Mouse (Mus musculus) v-Abl transformed pro-B cells (cell line): ENCODE data around the gene Trio.

Source experiments
- in situ Hi-C, 2 experiments: fragments of 400-800 bp; cut with MboI; formaldehyde crosslinking; loops; one replicate each; pipeline ENCODE4 v1.15.1; 2025; ENCODE audit not compliant: unreplicated experiment in 2 of 2

The Trio gene

DNA sequence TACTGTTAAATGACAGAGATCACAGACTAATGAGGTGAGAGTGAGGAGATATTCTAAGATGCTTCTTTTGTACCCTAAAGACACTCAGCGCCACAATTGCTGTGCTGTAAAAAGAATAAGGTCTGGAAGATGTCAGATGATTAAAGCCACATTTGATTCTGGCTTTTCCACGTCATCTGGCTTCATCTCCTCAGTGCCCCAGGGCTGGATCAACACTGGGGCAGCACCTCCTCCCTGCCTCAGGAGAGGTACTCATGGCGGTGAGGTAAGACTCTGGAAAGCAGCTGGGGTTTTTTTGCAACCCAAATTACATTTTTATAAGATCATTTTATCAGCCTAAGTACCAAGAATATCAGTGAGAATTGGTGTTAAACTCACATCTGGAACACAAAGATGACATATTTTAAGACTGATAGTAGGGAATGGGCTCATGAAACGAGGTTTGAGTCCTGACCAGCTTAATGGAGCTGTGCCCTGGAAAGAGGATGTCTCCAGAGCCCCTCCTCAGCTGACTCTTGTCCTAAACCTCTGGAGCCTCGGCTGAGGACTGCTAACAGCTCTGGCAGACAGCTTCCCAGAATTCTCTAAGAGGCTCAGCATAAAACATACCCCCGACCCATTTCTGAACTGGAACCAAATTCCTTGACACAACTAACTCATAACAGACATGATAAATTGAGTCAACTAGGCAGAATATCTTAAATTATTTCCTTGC, 210.8 kb downstream of the Trio start:
- in situ Hi-C loops, result no loop called here

DNA sequence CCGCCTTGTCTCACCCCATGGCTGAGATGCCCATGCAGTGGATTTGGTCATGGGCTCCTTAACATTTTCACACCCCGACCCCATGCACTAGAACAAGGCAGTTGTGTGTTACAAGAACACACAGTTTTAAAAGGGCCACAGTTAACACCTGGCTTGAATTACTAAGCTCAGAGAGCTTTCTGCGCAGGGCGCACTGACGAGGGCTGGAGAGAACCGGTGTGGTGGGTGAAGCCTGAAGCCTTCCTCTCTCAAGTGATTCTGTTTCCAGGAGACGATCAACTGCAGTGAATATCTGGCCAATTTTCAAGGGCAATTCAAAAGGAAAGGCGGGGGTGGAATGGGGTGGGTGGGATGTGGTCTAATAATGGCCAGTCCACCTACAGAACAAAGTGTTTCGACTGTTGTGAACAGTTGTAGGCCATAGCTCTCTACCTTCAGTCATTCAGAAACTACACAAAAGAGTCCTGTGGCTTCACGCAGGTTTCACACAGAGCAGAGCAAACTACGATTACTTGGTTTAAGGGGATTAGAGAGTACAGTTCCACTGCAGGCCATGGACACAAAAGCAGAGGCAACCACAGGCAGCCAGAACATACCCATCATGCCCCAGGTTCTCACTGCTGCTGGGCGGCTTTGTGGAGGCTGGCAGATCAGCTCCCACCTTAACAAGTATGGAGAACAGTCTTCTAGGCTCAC, 214.7 kb downstream of the Trio start:
- in situ Hi-C loops, result no loop called here

DNA sequence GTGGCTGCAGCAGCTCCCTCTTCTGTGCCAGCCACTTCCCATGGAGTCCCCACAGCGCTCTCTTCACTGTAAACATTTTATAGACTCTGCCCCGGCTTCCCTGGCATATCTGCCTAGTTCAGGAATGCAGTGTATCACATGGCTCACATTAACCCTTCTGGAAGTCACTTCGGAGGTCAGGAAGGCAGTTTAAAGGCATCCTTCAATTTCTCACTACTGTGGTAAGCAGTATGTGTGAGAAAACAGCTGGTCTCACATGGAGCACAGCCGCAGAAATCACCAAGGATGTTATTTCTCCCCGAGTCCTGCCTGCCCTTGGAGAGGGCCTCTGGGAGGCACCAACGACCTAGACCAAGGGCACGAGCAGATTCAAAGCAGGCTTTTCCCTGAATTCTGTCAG, 215.4 kb downstream of the Trio start:
- in situ Hi-C loops, result no loop called here

DNA sequence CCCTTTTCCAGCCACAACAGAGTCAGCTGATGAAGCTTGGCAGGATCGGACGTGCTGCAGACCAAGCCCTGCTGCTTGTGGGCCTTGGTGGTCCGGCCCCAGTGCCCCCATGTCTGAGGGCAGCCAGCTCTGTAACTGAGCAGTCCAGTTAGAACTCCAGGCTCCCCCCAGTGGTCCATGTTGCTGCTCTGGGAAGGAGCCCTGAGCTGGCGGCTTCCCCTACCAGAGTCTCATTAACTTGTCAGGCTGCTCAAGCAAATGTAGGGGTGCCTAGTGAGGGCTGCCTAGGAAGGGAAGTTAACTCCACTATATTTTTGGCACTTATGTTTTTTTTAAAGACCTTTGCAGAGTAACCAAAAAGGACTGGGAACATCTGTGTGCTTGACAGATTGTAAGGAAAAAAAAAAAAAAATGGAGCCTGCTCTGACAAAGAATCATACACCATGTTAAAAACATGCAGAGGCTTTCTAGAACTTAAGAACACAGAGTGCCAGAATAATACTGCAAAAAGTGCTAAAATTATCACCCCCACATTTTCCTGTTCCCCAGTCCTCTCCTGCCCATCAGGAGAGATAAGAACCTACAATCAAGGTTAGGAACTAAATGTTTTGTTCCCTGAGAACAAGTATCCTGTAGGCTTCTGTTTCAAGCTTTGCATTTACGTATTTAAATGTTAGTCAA, 216.9 kb downstream of the Trio start:
- in situ Hi-C loops, result no loop called here

DNA sequence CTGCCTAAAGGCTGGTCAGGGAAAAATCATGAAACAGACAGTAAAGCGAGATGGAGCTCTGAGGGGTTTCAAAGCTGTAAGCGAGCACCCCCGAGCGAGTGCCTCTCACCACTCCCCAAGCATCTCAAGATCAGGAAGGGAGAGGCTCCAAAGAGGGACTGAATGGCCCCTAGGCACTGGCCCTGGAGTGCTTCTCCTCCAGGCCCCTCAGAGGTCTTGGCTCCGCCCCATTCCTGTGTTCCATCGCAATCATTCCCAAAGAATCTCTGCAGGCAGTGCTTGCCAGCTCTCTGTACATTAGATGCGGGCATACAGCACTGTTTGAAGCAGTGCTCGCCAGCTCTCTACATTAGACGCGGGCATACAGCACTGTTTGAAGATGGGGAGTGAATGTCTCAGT, 219.4 kb downstream of the Trio start:
- in situ Hi-C loops, result no loop called here

DNA sequence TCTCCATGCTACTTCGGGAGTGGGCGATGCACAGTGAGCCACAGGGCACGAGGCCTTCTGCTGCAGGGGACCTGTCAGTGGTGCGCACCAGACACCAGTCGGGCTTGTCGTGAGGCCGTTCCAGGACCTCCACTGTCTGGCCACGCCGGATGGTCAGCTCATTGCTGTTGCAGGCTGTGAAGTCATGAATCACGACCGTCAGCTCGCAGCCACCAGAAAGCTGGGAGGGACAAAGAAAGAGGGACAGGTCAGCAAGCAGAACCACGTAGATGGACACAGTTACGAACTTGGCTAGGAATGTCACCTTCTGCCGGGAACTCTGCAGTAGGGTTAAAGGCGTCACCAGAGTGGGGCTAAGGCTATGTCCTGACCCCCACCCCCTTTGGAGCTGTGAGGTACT, 220.0 kb downstream of the Trio start:
- in situ Hi-C loops, result no loop called here

DNA sequence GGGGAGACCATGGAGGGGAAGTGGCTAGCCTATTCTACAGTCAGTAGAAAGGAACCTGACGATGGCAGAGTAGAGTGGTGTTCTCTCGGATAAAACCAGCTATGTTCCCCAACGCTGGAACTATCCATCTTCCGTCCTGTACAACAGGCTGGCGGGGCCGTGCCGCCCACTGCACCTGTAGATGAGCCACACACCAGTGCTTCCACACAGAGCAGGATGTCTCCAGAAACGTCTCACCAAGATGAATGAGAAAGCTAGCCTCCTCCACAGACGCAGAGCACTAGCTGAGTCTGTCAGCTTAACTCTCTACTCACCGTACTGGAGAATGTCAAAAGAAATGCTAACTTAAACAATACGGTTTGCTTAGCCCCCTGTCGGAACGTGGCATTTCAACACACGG, 221.2 kb downstream of the Trio start:
- in situ Hi-C loops, result no loop called here

DNA sequence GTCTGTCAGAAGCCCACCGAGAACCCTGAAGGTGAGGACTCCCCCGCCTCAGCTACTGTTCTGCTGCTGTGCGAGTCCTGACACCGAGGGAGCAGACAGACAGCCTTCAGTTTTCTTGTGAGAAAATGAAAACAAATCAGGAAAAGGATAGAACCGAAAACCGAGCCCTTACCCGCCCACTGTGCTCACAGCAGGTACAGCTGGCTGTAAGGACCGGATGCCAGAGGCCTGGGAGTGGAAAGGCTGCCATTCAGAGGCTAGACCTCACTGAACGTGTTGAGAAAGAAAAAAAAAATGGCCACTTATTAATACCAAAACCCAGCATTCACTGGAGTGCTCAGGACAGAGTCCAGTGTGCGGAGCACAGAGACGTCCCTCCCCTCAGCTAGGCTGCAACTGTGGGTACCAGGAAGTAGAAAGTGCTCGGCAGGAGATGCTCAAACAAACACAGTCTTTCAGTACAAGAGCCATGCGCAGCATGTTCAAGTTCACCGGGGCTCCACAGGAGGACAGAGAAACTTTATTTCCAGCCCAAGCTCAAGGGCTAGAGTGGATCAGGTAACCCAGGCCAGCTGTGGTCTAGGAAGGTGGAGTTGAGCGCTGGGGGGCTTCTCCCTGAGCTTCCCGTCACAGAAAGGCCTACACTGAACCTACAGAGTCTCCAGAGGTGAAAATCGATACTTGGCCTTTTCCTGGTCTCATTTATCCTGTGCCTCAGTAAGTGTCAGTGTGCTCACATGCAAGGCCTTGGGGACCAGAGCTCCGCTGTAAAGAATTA, 221.9 kb downstream of the Trio start:
- in situ Hi-C loops, result no loop called here

DNA sequence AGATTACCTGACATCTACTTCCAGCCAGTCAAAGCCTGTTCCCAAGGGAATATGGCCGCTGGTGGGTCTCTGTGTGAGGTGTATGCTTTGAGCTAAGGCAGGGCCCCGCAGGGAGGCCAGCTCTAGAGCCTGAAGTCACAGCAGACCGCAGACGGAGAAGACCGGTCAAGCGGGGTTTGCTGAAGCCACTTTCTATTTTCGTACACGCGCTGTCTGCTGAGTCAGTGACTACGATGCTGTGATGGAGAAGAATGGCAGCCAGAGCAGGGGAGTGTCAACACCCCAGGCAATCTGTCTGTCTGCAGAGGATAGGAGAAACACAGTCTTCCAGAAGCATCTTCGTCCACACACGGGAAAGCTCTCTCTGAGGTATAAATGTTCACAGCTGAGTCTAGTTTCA, 223.4 kb downstream of the Trio start:
- in situ Hi-C loops, result no loop called here

DNA sequence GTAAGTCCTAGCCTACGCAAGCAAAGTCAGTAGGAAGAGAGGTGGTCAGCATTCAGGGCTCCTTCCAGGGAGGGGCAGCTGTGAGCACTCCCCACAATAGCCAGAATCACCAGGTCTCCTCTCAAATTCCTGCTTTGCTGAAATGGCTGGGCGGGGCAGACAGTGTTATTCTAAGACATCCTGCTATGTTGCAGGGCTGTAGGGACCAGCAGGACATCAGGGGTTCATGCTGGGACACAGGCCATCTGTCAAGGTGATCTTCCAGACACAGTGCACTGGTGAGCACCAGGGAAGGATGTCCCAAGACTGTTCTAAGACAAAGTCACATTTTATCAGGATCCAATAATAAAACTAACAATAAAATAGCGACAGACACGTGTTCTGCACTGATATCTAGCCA, 224.5 kb downstream of the Trio start:
- in situ Hi-C loops, result no loop called here

DNA sequence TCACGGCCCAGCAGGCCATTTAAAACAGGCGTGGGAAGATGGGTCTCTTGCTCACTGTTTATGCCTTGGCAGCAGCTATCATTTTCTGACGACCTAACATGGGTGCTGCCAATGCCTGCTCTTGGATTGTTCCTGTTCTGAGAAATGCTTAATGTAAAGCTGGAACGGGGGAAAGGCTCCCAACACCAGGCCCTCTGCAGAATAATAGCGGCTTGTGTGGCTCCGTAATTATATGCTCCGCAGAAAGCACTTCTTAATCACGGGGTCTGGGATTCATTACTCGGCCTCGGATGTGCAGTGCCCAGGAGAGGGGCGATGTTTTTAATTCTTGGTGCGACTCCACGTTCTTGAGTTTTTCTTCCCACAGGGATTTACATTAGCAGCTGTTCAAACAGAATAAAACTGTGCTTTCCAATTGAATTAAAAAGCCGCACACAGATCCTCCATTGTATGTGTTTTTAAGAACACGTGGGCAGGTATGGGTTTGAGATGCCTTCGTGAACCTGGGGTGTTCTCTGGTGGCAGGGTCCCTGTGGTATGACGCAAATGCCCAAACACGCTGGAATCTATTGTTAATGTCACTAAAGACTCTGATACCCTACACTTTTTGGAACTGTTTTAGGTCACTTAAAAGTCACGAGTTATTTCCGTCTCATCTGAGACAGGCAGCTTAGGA, 228.0 kb downstream of the Trio start:
- in situ Hi-C loops, result no loop called here

DNA sequence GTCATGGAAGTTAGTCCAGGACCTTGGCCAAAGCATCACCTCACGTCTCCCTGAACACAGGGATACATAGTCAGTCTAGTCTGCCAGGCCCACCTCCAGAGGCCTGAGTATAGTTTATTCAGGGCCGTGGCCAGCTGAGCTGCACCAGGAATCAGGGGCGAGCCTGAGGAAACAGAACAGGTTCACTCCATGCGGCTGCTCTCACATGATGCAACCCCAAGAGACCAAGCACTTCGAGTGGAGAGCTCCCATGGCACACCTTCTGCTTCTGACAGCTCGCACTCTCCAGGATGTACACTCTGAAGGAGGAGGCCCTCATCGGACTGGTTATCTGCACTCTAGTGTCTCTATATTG, 228.8 kb downstream of the Trio start:
- in situ Hi-C loops, result no loop called here

DNA sequence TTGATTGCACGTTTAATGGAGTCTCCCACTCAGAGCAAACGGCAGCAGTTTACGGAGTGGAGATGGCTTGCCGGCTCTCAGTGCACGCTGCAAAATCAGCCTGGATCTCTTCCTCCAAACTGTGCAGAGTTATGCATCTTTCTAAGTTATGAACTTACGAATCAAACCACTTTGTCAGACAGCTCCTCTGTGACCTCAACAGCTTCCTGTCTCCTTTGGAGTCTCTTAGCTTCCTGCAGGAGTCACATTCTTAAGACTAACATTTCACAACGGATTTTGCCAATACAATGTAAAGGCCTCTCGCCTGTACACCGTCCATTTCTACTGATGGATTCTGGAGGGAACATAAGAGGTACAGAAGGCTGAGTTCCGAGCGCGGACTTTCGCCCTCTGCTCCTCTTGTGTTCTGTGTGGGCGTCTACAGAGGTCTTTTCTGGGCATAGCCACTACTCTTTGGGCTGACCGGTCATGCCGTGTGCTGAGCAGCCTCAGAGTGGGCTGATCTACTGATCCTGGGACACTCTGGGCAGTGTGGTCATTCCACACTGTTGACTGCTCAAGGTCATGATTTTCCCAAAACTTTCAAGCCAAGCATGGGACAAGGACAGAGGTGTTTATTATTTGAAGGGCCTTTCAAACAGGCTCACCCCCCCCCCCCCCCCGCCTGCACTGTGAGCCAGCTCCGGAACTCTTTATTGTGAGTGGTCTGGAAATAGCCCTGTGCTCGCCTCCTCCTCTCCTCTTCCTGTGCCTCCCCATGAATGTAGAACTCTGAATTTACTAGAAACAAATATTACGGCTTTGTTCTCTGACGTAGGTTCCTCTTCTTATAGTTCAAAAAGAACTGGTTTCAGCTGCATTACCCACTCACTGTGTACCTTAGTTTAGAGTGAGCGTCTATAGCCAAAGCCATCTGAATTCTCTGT, 229.4 kb downstream of the Trio start:
- in situ Hi-C loops, result no loop called here

DNA sequence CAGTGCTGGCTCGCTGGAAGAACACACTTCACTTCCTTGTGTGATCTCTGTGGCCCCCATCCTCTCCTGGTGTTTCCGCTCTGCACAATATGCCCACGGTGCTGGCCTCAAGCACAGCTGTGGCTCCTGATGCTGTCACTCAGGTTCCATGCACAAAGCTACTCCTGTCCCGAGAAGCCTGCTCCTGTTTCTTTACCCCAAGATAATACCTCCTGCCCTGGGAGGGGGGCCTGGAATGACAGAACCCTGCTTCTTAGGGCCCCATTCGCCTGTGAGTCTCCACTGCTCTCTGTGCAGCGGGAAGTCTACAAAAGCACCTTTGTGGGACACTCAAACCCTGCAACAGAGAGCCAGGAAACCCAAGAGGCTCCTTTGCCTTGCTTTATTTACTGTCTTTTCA, 232.4 kb downstream of the Trio start:
- in situ Hi-C loops, result no loop called here

DNA sequence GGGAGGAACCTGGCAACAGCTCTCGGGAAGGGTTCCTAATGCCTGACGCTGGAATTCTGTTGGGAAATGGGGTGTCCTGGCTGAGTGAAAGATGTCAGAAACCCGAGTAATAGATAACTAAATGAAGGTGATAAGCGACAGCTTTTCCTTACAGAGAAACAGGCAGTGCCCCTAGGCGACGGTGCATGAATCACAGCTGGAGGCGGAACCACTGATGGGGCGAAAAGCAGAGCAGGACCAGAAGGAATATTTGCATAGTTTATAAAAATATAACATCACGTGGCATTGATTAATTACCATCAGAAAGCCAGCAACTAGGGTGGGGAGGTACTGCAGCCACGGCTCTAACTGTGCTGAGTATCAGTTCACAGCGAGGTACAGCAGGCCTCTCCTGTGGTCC, 233.2 kb downstream of the Trio start:
- in situ Hi-C loops, result no loop called here

DNA sequence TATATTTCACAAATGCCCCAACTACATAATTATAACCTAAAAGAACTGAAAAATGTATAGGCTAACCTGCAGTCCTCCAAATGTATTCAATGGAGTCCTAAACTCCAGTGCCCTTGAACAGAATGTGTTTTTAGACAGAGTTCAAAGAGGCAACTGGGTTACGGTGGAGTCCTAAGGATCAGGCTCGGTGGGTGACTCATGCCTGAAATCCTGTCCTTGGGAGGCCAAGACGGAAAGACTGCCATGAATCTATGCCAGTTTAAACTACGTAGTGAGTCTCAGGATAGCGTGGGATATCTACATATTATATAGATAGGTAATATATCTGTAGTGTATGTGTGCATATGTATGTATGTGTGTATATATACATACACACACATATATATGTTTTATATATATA, 234.5 kb downstream of the Trio start:
- in situ Hi-C loops, result no loop called here

DNA sequence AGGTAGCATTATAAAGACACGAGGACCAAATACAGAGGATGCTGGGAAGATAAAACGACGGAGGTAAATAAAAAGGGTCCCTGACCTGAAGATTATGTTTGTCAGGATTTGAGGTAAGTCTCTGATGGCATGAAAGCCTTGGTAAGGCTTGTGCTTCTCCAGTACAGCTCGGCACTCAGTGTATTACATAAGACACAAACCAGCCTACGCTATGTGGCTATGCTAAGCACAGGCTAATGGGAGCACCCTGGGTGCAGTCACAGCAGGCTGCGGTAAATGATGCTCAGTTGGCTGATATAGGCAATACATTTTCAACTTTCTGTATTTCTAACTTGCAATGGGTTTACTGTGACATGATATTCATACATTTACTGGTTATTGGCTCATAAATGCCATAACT, 234.9 kb downstream of the Trio start:
- in situ Hi-C loops, result no loop called here

DNA sequence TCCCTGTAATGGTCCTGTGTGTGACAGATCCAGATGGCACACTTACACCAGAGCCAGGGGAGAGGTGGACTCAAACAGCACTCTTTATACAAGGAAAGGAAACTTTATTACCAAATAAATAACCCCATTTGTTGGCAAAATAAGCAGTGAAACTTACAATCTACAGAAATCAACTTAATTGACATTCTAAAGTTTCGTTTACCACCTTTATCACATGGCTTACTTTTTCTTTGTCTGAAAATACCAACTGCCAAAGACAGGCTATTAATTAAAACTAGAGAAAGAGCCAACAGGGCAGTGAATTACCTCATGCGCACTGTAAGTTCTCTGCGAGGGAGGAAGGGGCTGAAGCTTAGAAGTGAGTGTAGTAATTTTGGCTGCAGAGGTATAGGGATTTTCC, 236.3 kb downstream of the Trio start:
- in situ Hi-C loops, result loop anchor here (5.0 kb wide), 2 partner anchors 33 to 37 kb away; no protein-coding TSS in a partner anchor

DNA sequence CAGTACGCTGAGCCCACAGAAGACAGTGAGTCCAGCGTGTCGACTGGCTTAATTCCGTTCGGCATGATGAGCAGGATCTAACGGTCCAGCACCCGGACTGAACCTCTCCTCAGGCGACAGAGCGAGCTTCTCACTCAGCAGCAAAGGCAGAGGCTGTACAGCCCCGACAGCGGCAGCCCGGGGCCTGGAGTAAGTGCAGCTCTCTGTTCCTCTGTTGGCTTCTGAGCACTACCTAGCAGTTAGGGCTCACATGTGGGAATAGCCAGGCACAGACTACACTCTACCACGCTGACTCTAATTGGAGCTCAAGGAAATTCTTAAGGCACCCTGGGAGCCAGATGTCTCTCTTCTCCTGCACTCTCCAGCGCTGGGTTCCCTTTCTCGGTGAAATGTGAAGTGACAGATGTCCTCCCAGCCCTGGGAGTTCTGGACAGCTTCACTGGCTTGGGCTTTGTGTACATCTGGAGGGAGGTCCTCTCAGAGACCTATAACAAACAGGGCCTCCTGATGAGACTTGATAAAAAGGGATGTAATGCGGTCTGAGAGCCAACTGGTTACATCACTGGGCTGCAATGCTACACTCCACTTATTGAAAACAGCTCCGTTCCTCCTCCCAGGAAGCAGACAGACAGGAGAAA, 237.4 kb downstream of the Trio start:
- in situ Hi-C loops, result loop anchor here (5.0 kb wide), 2 partner anchors 34 to 36 kb away; no protein-coding TSS in a partner anchor
